ENCODE assay signal across 19 mouse cellular contexts in the genomic region with DNA sequence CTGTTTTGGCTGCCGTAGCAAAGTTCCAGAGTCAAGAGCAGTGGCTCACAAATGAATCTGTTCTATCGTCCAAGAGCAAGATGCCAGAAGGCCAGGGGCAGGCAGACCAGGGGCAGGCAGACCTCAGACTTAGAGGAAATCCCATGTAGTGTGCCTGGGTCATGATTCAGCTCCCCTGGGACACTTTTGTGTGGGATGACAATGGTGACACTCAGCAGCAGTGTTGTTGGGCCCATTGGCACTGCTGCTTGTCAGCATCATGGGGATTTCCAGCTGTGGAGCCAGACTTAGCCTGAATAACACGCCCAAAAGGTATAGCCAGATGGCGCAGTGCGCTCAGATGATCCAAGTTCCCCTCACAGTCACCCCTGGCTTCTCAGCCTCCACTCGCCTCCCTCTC. TPM values are rescaled to one million over a fixed set of nuclear protein-coding genes. Genes with fewer than 3 reads are reported as not detected.
DNase-seq lines count a peak whose midpoint lies in the region; ATAC-seq and TF ChIP-seq lines count a peak whose summit lies in the region.
"Had no signal": no experiment of that assay in that cellular context is flagged by ENCODE, and none has a peak within 500 bp of the region (broad histone marks: within the 10 kb centered on the region; RNA-seq: fewer than 3 reads in every experiment).

No protein-coding gene starts in this region.

- peaks cover 3% of the 10 kb centered on the region; the same call in 1 of the 2 replicates for H3K27me3 ChIP-seq in heart, embryonic 10.5 days (ENCODE audit: insufficient read depth, poor library complexity, severe bottlenecking)
- H3K27me3 ChIP-seq in heart, postnatal 0 days (ENCODE audit: control insufficient read depth, insufficient read depth, low read length), result no peaks in the 10 kb centered on the region
- no peaks in the 10 kb centered on the region for H3K27me3 ChIP-seq in CH12.LX (replicated peaks)
- H3K27me3 ChIP-seq: hindbrain, embryonic 15.5 days had no signal

- 69% methylated on average over 6 of the region's 6 CpGs for WGBS in heart, embryonic 10.5 days
- 63% methylated on average over 6 of the region's 6 CpGs for WGBS in heart, postnatal 0 days
- 74% methylated on average over 6 of the region's 6 CpGs for WGBS in olfactory bulb, adult 2 months

- dilution Hi-C loops in CH12.LX (cut with MboI; ENCODE audit: extremely low pct_ligation_motif_present, extremely low pct_unique_long_range_greater_than_20kb, low sequenced_read_pairs), result no loop called here

- no peak; the same call in 1 of the 2 replicates for ATAC-seq in heart, postnatal 0 days (ENCODE audit: insufficient read depth, low read depth)
- ATAC-seq: forebrain, embryonic 16.5 days had no signal

- TF ChIP-seq CTCF in heart, postnatal 0 days (IDR thresholded peaks at IDR 0.05; ENCODE audit: low read depth), result no peak
- peak in 1 of 2 experiments; percentile 64; a peak in 2 of 4 replicates for TF ChIP-seq CTCF in CH12.LX (conservative IDR thresholded peaks at IDR 0.05 in 1 of 2, IDR thresholded peaks at IDR 0.05 in 1 of 2; ENCODE audit: low read depth in 2 of 2, low read length in 2 of 2)
- no peak for TF ChIP-seq CTCF in olfactory bulb, adult 2 months (IDR thresholded peaks at IDR 0.05; ENCODE audit: insufficient read depth, low read depth, low read length)

- H3K36me3 ChIP-seq in heart, embryonic 10.5 days, result no peaks in the 10 kb centered on the region
- 0 out of 2 replicates have a peak, but pooled peaks cover 4% of the 10 kb centered on the region for H3K36me3 ChIP-seq in heart, postnatal 0 days (replicated peaks; ENCODE audit: control insufficient read depth, insufficient read depth, low read length)
- peaks cover 0 to 38% of the 10 kb centered on the region in 2 experiments for H3K36me3 ChIP-seq in CH12.LX (replicated peaks in 1 of 2; ENCODE audit: control insufficient read depth in 1 of 2, insufficient read depth in 1 of 2, low read length in 1 of 2)
- H3K36me3 ChIP-seq: forebrain, embryonic 10.5 days; hindbrain, embryonic 15.5 days; midbrain, embryonic 10.5 days had no signal

- no peak overlapping the region for H3K9ac ChIP-seq in heart, postnatal 0 days (replicated peaks; ENCODE audit: low read depth, low read length)
- H3K9ac ChIP-seq in CH12.LX (ENCODE audit: insufficient read depth, low read depth), result 0 out of 2 replicates have a peak overlapping the region, but pooled peaks have one; percentile 10
- H3K9ac ChIP-seq: hindbrain, embryonic 15.5 days had no signal

- peak; percentile 65 for TF ChIP-seq RAD21 in CH12.LX (IDR thresholded peaks at IDR 0.05; ENCODE audit: low read depth, low read length)

- H3K79me2 ChIP-seq in CH12.LX (replicated peaks; ENCODE audit: control insufficient read depth, extremely low read depth, insufficient read depth, poor library complexity, severe bottlenecking), result no peaks in the 10 kb centered on the region

- no peak overlapping the region for H3K4me3 ChIP-seq in heart, embryonic 10.5 days
- H3K4me3 ChIP-seq in heart, postnatal 0 days (ENCODE audit: low read depth, low read length), result no peak overlapping the region
- no peak overlapping the region for H3K4me3 ChIP-seq in CH12.LX (replicated peaks in 1 of 3; ENCODE audit: low read depth in 2 of 3, low read length in 2 of 3, poor library complexity in 1 of 3)
- no peak overlapping the region for H3K4me3 ChIP-seq in olfactory bulb, adult 2 months (ENCODE audit: insufficient read depth, low read depth, low read length)
- H3K4me3 ChIP-seq: forebrain, embryonic 10.5 days; hindbrain, embryonic 15.5 days; left cerebral cortex, adult 2 months; midbrain, embryonic 10.5 days had no signal

- no peak for TF ChIP-seq EP300 in heart, postnatal 0 days (IDR thresholded peaks at IDR 0.05; ENCODE audit: low read depth)
- peak; percentile 78 for TF ChIP-seq EP300 in CH12.LX (IDR thresholded peaks at IDR 0.05; ENCODE audit: low read length)

- no peak for TF ChIP-seq POLR2A in CH12.LX (IDR thresholded peaks at IDR 0.05; ENCODE audit: low read depth, low read length)
- no peak for TF ChIP-seq POLR2A in olfactory bulb, adult 2 months (IDR thresholded peaks at IDR 0.05; ENCODE audit: insufficient read depth, low read depth, low read length)

- H3K27ac ChIP-seq in heart, embryonic 10.5 days, result 0 out of 2 replicates have a peak overlapping the region, but pooled peaks have one; percentile 2
- peak overlapping the region; percentile 39 for H3K27ac ChIP-seq in heart, postnatal 0 days (ENCODE audit: low read depth)
- H3K27ac ChIP-seq in CH12.LX (ENCODE audit: insufficient read depth, low read depth), result peak overlapping the region; percentile 30
- H3K27ac ChIP-seq in olfactory bulb, adult 2 months (ENCODE audit: insufficient read depth, low read depth, low read length), result peak overlapping the region; percentile 37
- H3K27ac ChIP-seq: forebrain, embryonic 10.5 days; hindbrain, embryonic 15.5 days; left cerebral cortex, adult 2 months; midbrain, embryonic 10.5 days had no signal

- no peaks in the 10 kb centered on the region for H3K9me3 ChIP-seq in heart, embryonic 10.5 days
- H3K9me3 ChIP-seq in heart, postnatal 0 days (replicated peaks; ENCODE audit: control insufficient read depth, low read length), result no peaks in the 10 kb centered on the region
- H3K9me3 ChIP-seq in CH12.LX (replicated peaks; ENCODE audit: low read length), result no peaks in the 10 kb centered on the region
- H3K9me3 ChIP-seq: forebrain, embryonic 10.5 days; hindbrain, embryonic 15.5 days; midbrain, embryonic 10.5 days had no signal

- in situ Hi-C loops in CH12.LX (cut with MboI; ENCODE audit: low pct_ligation_motif_present, low pct_unique_long_range_greater_than_20kb, low sequenced_read_pairs), result no loop called here

- DNase-seq in heart, embryonic 10.5 days (ENCODE audit: low spot score), result no peak
- DNase-seq in heart, postnatal 4 days, result no peak
- DNase-seq in heart, postnatal 0 days (ENCODE audit: low spot score), result no peak
- no peak for DNase-seq in heart, adult 8-10 months (ENCODE audit: low spot score)
- DNase-seq in CH12.LX (ENCODE audit: extremely low read depth), result peak; percentile 93
- DNase-seq in cerebellum, adult 11-12 months, result no peak
- DNase-seq: adrenal gland, postnatal 25 days; cerebellum, adult 9-11 months; gastrocnemius, postnatal 36 days; kidney, adult 8-10 months; kidney, postnatal 10 days; lung, postnatal 4 days; thymus, adult 2 months had no signal

- H3K4me2 ChIP-seq in heart, postnatal 0 days (ENCODE audit: low read depth, low read length), result no peak overlapping the region
- no peak overlapping the region for H3K4me2 ChIP-seq in CH12.LX (ENCODE audit: insufficient read depth, low read depth, poor library complexity, severe bottlenecking)
- H3K4me2 ChIP-seq: hindbrain, embryonic 15.5 days had no signal

- peaks cover 63% of the 10 kb centered on the region for H3K4me1 ChIP-seq in heart, embryonic 10.5 days
- H3K4me1 ChIP-seq in heart, postnatal 0 days (ENCODE audit: control insufficient read depth, insufficient read depth), result peaks cover 51% of the 10 kb centered on the region
- peaks cover 23 to 90% of the 10 kb centered on the region in 2 experiments for H3K4me1 ChIP-seq in CH12.LX (ENCODE audit: control insufficient read depth in 1 of 2, insufficient read depth in 2 of 2)
- peaks cover 23% of the 10 kb centered on the region for H3K4me1 ChIP-seq in olfactory bulb, adult 2 months (ENCODE audit: control insufficient read depth, insufficient read depth, low read length)

TF ChIP-seq in CH12.LX, 34 proteins besides CTCF, POLR2A, EP300 and RAD21 (continues in another document):
- TF ChIP-seq ZKSCAN1 (IDR thresholded peaks at IDR 0.05; ENCODE audit: borderline replicate concordance, low read depth, low read length) (no peak), MXI1 (IDR thresholded peaks at IDR 0.05; ENCODE audit: low read depth, low read length) (no peak), USF1 (IDR thresholded peaks at IDR 0.05; ENCODE audit: low read depth, low read length) (no peak), ZNF384 (IDR thresholded peaks at IDR 0.05; ENCODE audit: low read depth, low read length) (no peak), MAZ (IDR thresholded peaks at IDR 0.05; ENCODE audit: low read depth, low read length) (0 out of 2 replicates have a peak, but pooled peaks have one; percentile 34), TBP (conservative IDR thresholded peaks at IDR 0.05; ENCODE audit: low read depth, low read length) (no peak), PAX5 (IDR thresholded peaks at IDR 0.05; ENCODE audit: low read length) (no peak), BHLHE40 (IDR thresholded peaks at IDR 0.05; ENCODE audit: low read depth, low read length) (peak; percentile 95), ETS1 (conservative IDR thresholded peaks at IDR 0.05; ENCODE audit: low read depth, low read length) (peak; percentile 95), ZMIZ1 (IDR thresholded peaks at IDR 0.05; ENCODE audit: low read depth, low read length) (0 out of 2 replicates have a peak, but pooled peaks have one; percentile 31), TCF12 (IDR thresholded peaks at IDR 0.05; ENCODE audit: low read depth, low read length) (peak; percentile 64; the same call in 1 of the 2 replicates), RCOR1 (conservative IDR thresholded peaks at IDR 0.05; ENCODE audit: low read depth, low read length) (peak; percentile 81; the same call in 1 of the 2 replicates), MYC (IDR thresholded peaks at IDR 0.05; ENCODE audit: low read depth, low read length) (peak; percentile 46; the same call in 1 of the 2 replicates), KAT2A (IDR thresholded peaks at IDR 0.05; ENCODE audit: insufficient replicate concordance, low read length) (0 out of 2 replicates have a peak, but pooled peaks have one; percentile 52), ZC3H11A (IDR thresholded peaks at IDR 0.05; ENCODE audit: low read depth, low read length) (peak; percentile 38; the same call in 1 of the 2 replicates), MAFK (IDR thresholded peaks at IDR 0.05; ENCODE audit: insufficient replicate concordance, low read length) (peak; percentile 73), MAX (IDR thresholded peaks at IDR 0.05; ENCODE audit: low read length) (peak; percentile 55; the same call in 1 of the 2 replicates), IRF4 (IDR thresholded peaks at IDR 0.05; ENCODE audit: low read depth, low read length) (peak; percentile 69), CHD1 (IDR thresholded peaks at IDR 0.05; ENCODE audit: low read depth, low read length) (no peak)

RNA-seq across cellular contexts. Expression of a gene that starts 42.1 kb away (rescaled TPM):
- polyA plus RNA-seq in heart, embryonic 10.5 days (2016; fragmentation: Nextera tagmentation; extraction: Ambion mirVana), result 3.4 and 3.8 TPM in 2 replicates
- total RNA-seq in heart, postnatal 4 days (2021), result 10 to 100 TPM; 26.5 to 28.6 TPM
- total RNA-seq in heart, postnatal 0 days (2014; rRNA removed; ENCODE audit: low replicate concordance), result 14.7 and 15.9 TPM in 2 replicates
- 4.1 and 4.8 TPM in 2 replicates for polyA plus RNA-seq in heart, postnatal 0 days (2015; fragmentation: Nextera tagmentation; extraction: Ambion mirVana)
- total RNA-seq in heart, adult 8-10 months (2022), result 10 to 100 TPM; 59.2 to 67.8 (median 64.1) TPM
- total RNA-seq in CH12.LX (2012; rRNA removed) (4.5 and 5.3 TPM in 2 replicates), CH12.LX (2014; rRNA removed) (6.6 and 6.8 TPM in 2 replicates)
- 10.9 and 12.4 TPM in 2 replicates for polyA plus RNA-seq in CH12.LX (2012; ENCODE audit: insufficient read length, low read depth)
- polyA plus RNA-seq in olfactory bulb, adult 2 months (2012; ENCODE audit: insufficient read depth, insufficient read length, low replicate concordance, missing spikeins), result not detected in 2 replicates
